Mouse (Mus musculus): ENCODE measurements around the gene Mrpl11. TPM values are rescaled to one million over a fixed set of nuclear protein-coding genes. Genes with fewer than 3 reads are reported as not detected.

Mrpl11 gene
- polyA plus RNA-seq, 1 experiment from 2014 or later, result 137 TPM

- no peak overlapping the region for H3K4me3 ChIP-seq (replicated peaks; ENCODE audit: low read depth, low read length)
- H3K9ac ChIP-seq (ENCODE audit: low read depth, low read length), result no peak overlapping the region
- peak; percentile 61 for TF ChIP-seq CTCF (IDR thresholded peaks at IDR 0.05; ENCODE audit: low read depth)
- WGBS, result 77% methylated on average over 2 of the region's 2 CpGs
- no peak overlapping the region for H3K27ac ChIP-seq
- DNase-seq (ENCODE audit: low spot score), result peak; percentile 18
- H3K36me3 ChIP-seq (ENCODE audit: insufficient read depth, low read length), result peaks cover 18% of the 10 kb centered on the region
- H3K27me3 ChIP-seq (ENCODE audit: insufficient read depth, low read length), result no peaks in the 10 kb centered on the region
- no peaks in the 10 kb centered on the region for H3K9me3 ChIP-seq (replicated peaks; ENCODE audit: low read length)
- H3K4me1 ChIP-seq (replicated peaks; ENCODE audit: insufficient read depth, low read length), result no peaks in the 10 kb centered on the region
- H3K4me2 ChIP-seq (ENCODE audit: low read length), result no peak overlapping the region
- ATAC-seq (replicated peaks; ENCODE audit: low FRiP score, low read depth), result no peak
Measured at GRCm38 (mm10) chr19:4968236-4968635, 6.3 kb downstream of the Mrpl11 start.

GRCm38 (mm10) chr19:4981767-4982166 is 19.8 kb downstream of the Mrpl11 start:
- TF ChIP-seq CTCF (IDR thresholded peaks at IDR 0.05; ENCODE audit: low read depth), result peak; percentile 80
- DNase-seq (ENCODE audit: low spot score) (peak; percentile 74), ATAC-seq (replicated peaks; ENCODE audit: low FRiP score, low read depth) (no peak)
- H3K4me1 ChIP-seq (replicated peaks; ENCODE audit: insufficient read depth, low read length), result no peaks in the 10 kb centered on the region
- 0 out of 2 replicates have a peak, but pooled peaks cover 3% of the 10 kb centered on the region for H3K27me3 ChIP-seq (ENCODE audit: insufficient read depth, low read length)
- no peak overlapping the region for H3K4me2 ChIP-seq (ENCODE audit: low read length)
- no peaks in the 10 kb centered on the region for H3K9me3 ChIP-seq (replicated peaks; ENCODE audit: low read length)
- no peak overlapping the region for H3K4me3 ChIP-seq (replicated peaks; ENCODE audit: low read depth, low read length)
- H3K36me3 ChIP-seq (ENCODE audit: insufficient read depth, low read length), result no peaks in the 10 kb centered on the region
- H3K27ac ChIP-seq, result no peak overlapping the region
- H3K9ac ChIP-seq (ENCODE audit: low read depth, low read length), result no peak overlapping the region

- no peaks in the 10 kb centered on the region for H3K4me1 ChIP-seq (replicated peaks; ENCODE audit: insufficient read depth, low read length)
- no peaks in the 10 kb centered on the region for H3K36me3 ChIP-seq (ENCODE audit: insufficient read depth, low read length)
- no peaks in the 10 kb centered on the region for H3K9me3 ChIP-seq (replicated peaks; ENCODE audit: low read length)
- DNase-seq (ENCODE audit: low spot score) (peak; percentile 95), ATAC-seq (replicated peaks; ENCODE audit: low FRiP score, low read depth) (peak; percentile 49; the same call in 1 of the 2 replicates)
- H3K27me3 ChIP-seq (ENCODE audit: insufficient read depth, low read length), result peaks cover 23% of the 10 kb centered on the region
- TF ChIP-seq CTCF (IDR thresholded peaks at IDR 0.05; ENCODE audit: low read depth), result peak; percentile 41
- H3K4me3 ChIP-seq (replicated peaks; ENCODE audit: low read depth, low read length), result no peak overlapping the region
- H3K4me2 ChIP-seq (ENCODE audit: low read length), result no peak overlapping the region
- WGBS, result 2% methylated on average over 13 of the region's 13 CpGs
- H3K9ac ChIP-seq (ENCODE audit: low read depth, low read length), result no peak overlapping the region
- no peak overlapping the region for H3K27ac ChIP-seq
Measured at GRCm38 (mm10) chr19:4989013-4989412, 27.1 kb downstream of the Mrpl11 start.

- H3K27ac ChIP-seq, result no peak overlapping the region
- DNase-seq (ENCODE audit: low spot score), result no peak
- H3K27me3 ChIP-seq (ENCODE audit: insufficient read depth, low read length), result peaks cover 20% of the 10 kb centered on the region
- H3K36me3 ChIP-seq (ENCODE audit: insufficient read depth, low read length), result no peaks in the 10 kb centered on the region
- TF ChIP-seq CTCF (IDR thresholded peaks at IDR 0.05; ENCODE audit: low read depth), result no peak
- no peak overlapping the region for H3K4me2 ChIP-seq (ENCODE audit: low read length)
- H3K4me1 ChIP-seq (replicated peaks; ENCODE audit: insufficient read depth, low read length), result no peaks in the 10 kb centered on the region
- H3K4me3 ChIP-seq (replicated peaks; ENCODE audit: low read depth, low read length), result no peak overlapping the region
- no peak for ATAC-seq (replicated peaks; ENCODE audit: low FRiP score, low read depth)
- H3K9me3 ChIP-seq (replicated peaks; ENCODE audit: low read length), result no peaks in the 10 kb centered on the region
- H3K9ac ChIP-seq (ENCODE audit: low read depth, low read length), result no peak overlapping the region
- 18% methylated on average over 46 of the region's 47 CpGs for WGBS
Measured at GRCm38 (mm10) chr19:4989434-4990255, 27.7 kb downstream of the Mrpl11 start.

- Histone ChIP-seq H3K4me1 (replicated peaks; ENCODE audit: insufficient read depth, low read length) (no peaks in the 10 kb centered on the region), H3K27ac (no peak within 1 kb of the TSS), H3K9ac (ENCODE audit: low read depth, low read length) (no peak within 1 kb of the TSS), H3K9me3 (replicated peaks; ENCODE audit: low read length) (no peaks in the 10 kb centered on the region), H3K4me2 (ENCODE audit: low read length) (no peak within 1 kb of the TSS), H3K36me3 (ENCODE audit: insufficient read depth, low read length) (no peaks in the 10 kb centered on the region), H3K4me3 (replicated peaks; ENCODE audit: low read depth, low read length) (no peak within 1 kb of the TSS), H3K27me3 (ENCODE audit: insufficient read depth, low read length) (peaks cover 20% of the 10 kb centered on the region)
- 17% methylated on average over 4 of the region's 4 CpGs for WGBS
- TF ChIP-seq CTCF (IDR thresholded peaks at IDR 0.05; ENCODE audit: low read depth), result no peak
- ATAC-seq (replicated peaks; ENCODE audit: low FRiP score, low read depth), result no peak
- no peak for DNase-seq (ENCODE audit: low spot score)
Measured at GRCm38 (mm10) chr19:4990256-4990625, 28.3 kb downstream of the Mrpl11 start, which contains the start of gene Npas4. Gene Npas4, minus strand, starts transcription at chr19:4990316.

- ATAC-seq (replicated peaks; ENCODE audit: low FRiP score, low read depth) (no peak), DNase-seq (ENCODE audit: low spot score) (no peak)
- Histone ChIP-seq H3K4me2 (ENCODE audit: low read length) (no peak overlapping the region), H3K36me3 (ENCODE audit: insufficient read depth, low read length) (no peaks in the 10 kb centered on the region), H3K27ac (no peak overlapping the region), H3K27me3 (ENCODE audit: insufficient read depth, low read length) (peaks cover 20% of the 10 kb centered on the region), H3K9ac (ENCODE audit: low read depth, low read length) (no peak overlapping the region), H3K9me3 (replicated peaks; ENCODE audit: low read length) (no peaks in the 10 kb centered on the region), H3K4me3 (replicated peaks; ENCODE audit: low read depth, low read length) (no peak overlapping the region), H3K4me1 (replicated peaks; ENCODE audit: insufficient read depth, low read length) (no peaks in the 10 kb centered on the region)
- no peak for TF ChIP-seq CTCF (IDR thresholded peaks at IDR 0.05; ENCODE audit: low read depth)
- 3% methylated on average over 16 of the region's 22 CpGs for WGBS
Measured at GRCm38 (mm10) chr19:4990716-4991115, 28.8 kb downstream of the Mrpl11 start.

All from kidney, postnatal 0 days (tissue).